Mouse (Mus musculus): ENCODE data around the gene Disp1. TPM values are rescaled to one million over a fixed set of nuclear protein-coding genes. Genes with fewer than 3 reads are reported as not detected.
A peak's percentile ranks its signal among the peaks of the same experiment; 100 is the strongest.

Gene Disp1
- polyA plus RNA-seq, 1 experiment from 2014 or later: 4.5 TPM

DNA sequence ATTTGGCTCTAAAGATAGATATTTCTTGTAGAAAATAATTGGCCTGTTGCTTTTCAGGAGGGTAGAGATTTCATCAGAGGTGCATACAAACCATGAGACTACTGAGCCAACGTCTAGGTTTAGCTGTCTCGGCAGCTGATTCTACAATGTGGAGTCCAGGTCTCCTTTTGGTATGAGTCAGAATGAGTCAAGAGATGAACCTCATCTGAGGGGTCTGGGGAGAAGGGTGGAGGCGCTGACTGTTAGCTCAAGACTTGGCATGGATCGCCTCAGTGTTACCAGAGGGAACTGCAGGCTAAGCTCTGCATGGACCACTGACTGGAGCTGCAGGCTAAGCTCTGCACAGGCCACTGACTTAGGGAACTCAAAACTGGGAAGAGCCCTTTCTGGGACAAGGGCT is 138.9 kb downstream of the Disp1 start:
- 83% methylated on average over 4 of the region's 4 CpGs for WGBS
- no peak for TF ChIP-seq CTCF (IDR thresholded peaks at IDR 0.05; ENCODE audit: low read depth)

DNA sequence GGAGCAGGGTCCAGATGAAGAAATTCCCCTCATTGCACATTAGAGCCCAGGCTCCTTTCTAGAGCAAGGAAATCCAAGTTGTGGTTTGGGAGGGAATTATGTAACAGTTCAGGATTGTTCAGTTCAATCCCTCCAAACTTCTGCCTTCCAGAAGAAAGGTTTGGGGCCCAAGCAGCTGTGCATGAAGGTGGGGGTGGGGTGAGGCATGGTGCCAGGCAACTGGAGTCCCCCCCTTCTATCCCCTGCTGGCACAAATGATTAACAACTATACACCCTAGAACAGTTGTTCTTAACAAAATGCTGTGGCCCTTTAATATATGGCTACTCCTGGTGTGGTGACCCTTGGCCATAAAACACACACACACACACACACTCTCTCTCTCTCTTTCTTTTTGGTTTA is 140.2 kb downstream of the Disp1 start:
- no peak overlapping the region for H3K27ac ChIP-seq (ENCODE audit: low read depth, low read length)
- no peaks in the 10 kb centered on the region for H3K9me3 ChIP-seq (ENCODE audit: control insufficient read depth)
- H3K4me3 ChIP-seq (ENCODE audit: low read depth, low read length): no peak overlapping the region
- H3K4me2 ChIP-seq (replicated peaks; ENCODE audit: low read depth): no peak overlapping the region
- H3K4me1 ChIP-seq (replicated peaks; ENCODE audit: control insufficient read depth, insufficient read depth, low read length): peaks cover 9% of the 10 kb centered on the region; the same call in 1 of the 2 replicates
- H3K9ac ChIP-seq (ENCODE audit: low read depth, low read length): no peak overlapping the region
- H3K36me3 ChIP-seq (ENCODE audit: control insufficient read depth, insufficient read depth): no peaks in the 10 kb centered on the region; the same call in 1 of the 2 replicates
- no peak for TF ChIP-seq CTCF (IDR thresholded peaks at IDR 0.05; ENCODE audit: low read depth)
- no peaks in the 10 kb centered on the region for H3K27me3 ChIP-seq (replicated peaks; ENCODE audit: control insufficient read depth, insufficient read depth, low read length)
- no peak for ATAC-seq

More for the DNA sequence above, 138.9 kb downstream of the Disp1 start:
- H3K4me1 ChIP-seq (replicated peaks; ENCODE audit: control insufficient read depth, insufficient read depth, low read length): peaks cover 9% of the 10 kb centered on the region; the same call in 1 of the 2 replicates
- peaks cover 8% of the 10 kb centered on the region for H3K36me3 ChIP-seq (ENCODE audit: control insufficient read depth, insufficient read depth)
- H3K4me2 ChIP-seq (replicated peaks; ENCODE audit: low read depth): no peak overlapping the region
- H3K4me3 ChIP-seq (ENCODE audit: low read depth, low read length): no peak overlapping the region
- ATAC-seq: no peak
- no peak overlapping the region for H3K27ac ChIP-seq (ENCODE audit: low read depth, low read length)
- no peak overlapping the region for H3K9ac ChIP-seq (ENCODE audit: low read depth, low read length)
- H3K9me3 ChIP-seq (ENCODE audit: control insufficient read depth): no peaks in the 10 kb centered on the region
- no peaks in the 10 kb centered on the region for H3K27me3 ChIP-seq (replicated peaks; ENCODE audit: control insufficient read depth, insufficient read depth, low read length)

DNA sequence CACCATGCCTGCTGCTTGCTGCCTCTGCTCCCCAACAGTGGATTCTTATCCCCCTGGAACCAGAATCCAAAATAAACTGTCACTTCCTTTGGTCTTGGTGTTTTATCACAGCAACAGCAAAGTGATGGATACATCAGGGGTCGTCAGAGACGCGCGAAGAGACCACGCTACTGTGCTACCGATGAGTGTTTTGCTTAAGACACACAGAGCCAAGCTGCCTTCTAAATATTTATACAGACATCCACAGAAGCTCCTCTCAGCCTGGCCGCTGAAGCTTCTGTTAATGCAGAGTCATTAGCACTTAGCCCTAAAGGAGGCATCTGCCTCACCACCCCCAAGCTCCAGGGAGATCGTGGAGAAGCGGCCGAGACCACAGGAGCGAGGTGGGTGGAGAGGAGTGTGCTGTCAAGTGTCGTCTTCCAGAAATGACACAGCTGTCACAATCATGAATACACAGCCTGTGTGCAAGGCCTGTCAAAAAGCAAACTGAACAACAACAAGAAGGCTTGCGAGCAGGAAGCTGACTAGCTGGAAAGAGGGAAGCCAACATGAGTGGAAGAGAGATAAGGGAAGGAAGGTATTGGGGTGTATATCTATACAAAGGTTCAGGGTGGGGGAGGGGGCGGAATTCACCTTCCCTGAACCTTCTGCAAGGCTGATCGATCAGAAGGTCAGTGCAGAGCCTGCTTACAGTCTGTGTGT is 146.1 kb downstream of the Disp1 start:
- ATAC-seq: peak; percentile 49; the same call in 1 of the 2 replicates
- no peak for TF ChIP-seq CTCF (IDR thresholded peaks at IDR 0.05; ENCODE audit: low read depth)
- WGBS: 32% methylated on average over 15 of the region's 15 CpGs
- H3K27me3 ChIP-seq (replicated peaks; ENCODE audit: control insufficient read depth, insufficient read depth, low read length): no peaks in the 10 kb centered on the region
- H3K9ac ChIP-seq (ENCODE audit: low read depth, low read length): no peak overlapping the region
- no peak overlapping the region for H3K27ac ChIP-seq (ENCODE audit: low read depth, low read length)
- no peaks in the 10 kb centered on the region; the same call in 1 of the 2 replicates for H3K4me1 ChIP-seq (replicated peaks; ENCODE audit: control insufficient read depth, insufficient read depth, low read length)
- no peak overlapping the region; the same call in 1 of the 2 replicates for H3K4me2 ChIP-seq (replicated peaks; ENCODE audit: low read depth)
- no peak overlapping the region for H3K4me3 ChIP-seq (ENCODE audit: low read depth, low read length)
- no peaks in the 10 kb centered on the region for H3K9me3 ChIP-seq (ENCODE audit: control insufficient read depth)
- H3K36me3 ChIP-seq (ENCODE audit: control insufficient read depth, insufficient read depth): no peaks in the 10 kb centered on the region

GRCm38 (mm10) chr1:183072263-183073050 is 148.9 kb downstream of the Disp1 start:
- WGBS: 66% methylated on average over 12 of the region's 12 CpGs
- no peak overlapping the region for H3K9ac ChIP-seq (ENCODE audit: low read depth, low read length)
- H3K36me3 ChIP-seq (ENCODE audit: control insufficient read depth, insufficient read depth): no peaks in the 10 kb centered on the region
- no peaks in the 10 kb centered on the region for H3K27me3 ChIP-seq (replicated peaks; ENCODE audit: control insufficient read depth, insufficient read depth, low read length)
- no peak overlapping the region for H3K4me2 ChIP-seq (replicated peaks; ENCODE audit: low read depth)
- no peak for TF ChIP-seq CTCF (IDR thresholded peaks at IDR 0.05; ENCODE audit: low read depth)
- H3K4me1 ChIP-seq (replicated peaks; ENCODE audit: control insufficient read depth, insufficient read depth, low read length): no peaks in the 10 kb centered on the region; the same call in 1 of the 2 replicates
- H3K4me3 ChIP-seq (ENCODE audit: low read depth, low read length): no peak overlapping the region
- no peak overlapping the region for H3K27ac ChIP-seq (ENCODE audit: low read depth, low read length)
- no peaks in the 10 kb centered on the region for H3K9me3 ChIP-seq (ENCODE audit: control insufficient read depth)
- ATAC-seq: 0 out of 2 replicates have a peak, but pooled peaks have one; percentile 17

- H3K4me2 ChIP-seq (replicated peaks; ENCODE audit: low read depth): no peak overlapping the region
- no peak overlapping the region for H3K27ac ChIP-seq (ENCODE audit: low read depth, low read length)
- no peaks in the 10 kb centered on the region for H3K27me3 ChIP-seq (replicated peaks; ENCODE audit: control insufficient read depth, insufficient read depth, low read length)
- no peaks in the 10 kb centered on the region for H3K36me3 ChIP-seq (ENCODE audit: control insufficient read depth, insufficient read depth)
- no peak for TF ChIP-seq CTCF (IDR thresholded peaks at IDR 0.05; ENCODE audit: low read depth)
- ATAC-seq: no peak
- no peak overlapping the region for H3K4me3 ChIP-seq (ENCODE audit: low read depth, low read length)
- 87% methylated on average over 8 of the region's 8 CpGs for WGBS
- no peak overlapping the region for H3K9ac ChIP-seq (ENCODE audit: low read depth, low read length)
- H3K4me1 ChIP-seq (replicated peaks; ENCODE audit: control insufficient read depth, insufficient read depth, low read length): no peaks in the 10 kb centered on the region; the same call in 1 of the 2 replicates
- no peaks in the 10 kb centered on the region for H3K9me3 ChIP-seq (ENCODE audit: control insufficient read depth)
These were observed 151.2 kb downstream of the Disp1 start for GRCm38 (mm10) chr1:183069954-183070649.

GRCm38 (mm10) chr1:183067807-183068206 is 153.5 kb downstream of the Disp1 start:
- H3K9ac ChIP-seq (ENCODE audit: low read depth, low read length): no peak overlapping the region
- H3K4me2 ChIP-seq (replicated peaks; ENCODE audit: low read depth): no peak overlapping the region
- no peak for TF ChIP-seq CTCF (IDR thresholded peaks at IDR 0.05; ENCODE audit: low read depth)
- H3K9me3 ChIP-seq (ENCODE audit: control insufficient read depth): no peaks in the 10 kb centered on the region
- H3K27ac ChIP-seq (ENCODE audit: low read depth, low read length): no peak overlapping the region
- 76% methylated on average over 7 of the region's 7 CpGs for WGBS
- H3K4me1 ChIP-seq (replicated peaks; ENCODE audit: control insufficient read depth, insufficient read depth, low read length): no peaks in the 10 kb centered on the region; the same call in 1 of the 2 replicates
- H3K27me3 ChIP-seq (replicated peaks; ENCODE audit: control insufficient read depth, insufficient read depth, low read length): no peaks in the 10 kb centered on the region
- ATAC-seq: no peak
- H3K36me3 ChIP-seq (ENCODE audit: control insufficient read depth, insufficient read depth): no peaks in the 10 kb centered on the region
- no peak overlapping the region for H3K4me3 ChIP-seq (ENCODE audit: low read depth, low read length)
